Mouse (Mus musculus): ENCODE results near the gene Angpt4. TPM values are rescaled to one million over a fixed set of nuclear protein-coding genes. Genes with fewer than 3 reads are reported as not detected.

The Angpt4 gene
- 0.23 and 0.34 TPM in 2 replicates for polyA plus RNA-seq (2014; fragmentation: Nextera tagmentation; extraction: Ambion mirVana)

DNA sequence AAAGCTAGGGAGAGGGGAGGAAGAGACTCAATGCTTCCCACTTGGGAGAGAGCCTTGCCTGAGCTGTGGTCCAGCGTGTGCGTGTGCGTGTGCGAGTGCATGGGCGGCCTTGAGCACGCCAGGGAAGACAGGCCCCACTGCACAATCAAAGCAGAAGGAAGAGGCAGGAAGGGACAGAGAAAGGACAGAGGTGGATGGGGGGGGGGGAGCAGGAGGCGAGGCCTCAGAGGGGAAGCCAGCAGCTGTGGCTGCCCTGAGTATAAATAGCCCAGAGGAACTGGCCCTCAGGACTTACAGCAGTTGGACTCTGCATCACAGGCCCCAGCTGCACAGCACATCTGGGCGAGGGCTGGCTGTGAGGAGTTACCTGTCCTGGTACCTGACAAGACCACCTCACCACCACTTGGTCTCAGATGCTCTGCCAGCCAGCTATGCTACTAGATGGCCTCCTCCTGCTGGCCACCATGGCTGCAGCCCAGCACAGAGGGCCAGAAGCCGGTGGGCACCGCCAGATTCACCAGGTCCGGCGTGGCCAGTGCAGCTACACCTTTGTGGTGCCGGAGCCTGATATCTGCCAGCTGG, at the start of gene Angpt4:
Angpt4 (plus strand) TSS at position 292 of the 582 bp plus-strand sequence.
- Histone ChIP-seq H3K27me3 (ENCODE audit: control insufficient read depth, insufficient read depth, low read length) (no peaks in the 10 kb centered on the region), H3K36me3 (ENCODE audit: control insufficient read depth, insufficient read depth, low read length) (no peaks in the 10 kb centered on the region), H3K9me3 (ENCODE audit: control insufficient read depth, low read length) (no peaks in the 10 kb centered on the region), H3K4me1 (ENCODE audit: control insufficient read depth, insufficient read depth, low read length) (peaks cover 5% of the 10 kb centered on the region), H3K9ac (ENCODE audit: low read length) (0 out of 2 replicates have a peak within 1 kb of the TSS, but pooled peaks have one; percentile 10), H3K4me2 (ENCODE audit: low read depth) (no peak within 1 kb of the TSS), H3K27ac (ENCODE audit: low read depth, low read length) (no peak within 1 kb of the TSS), H3K4me3 (ENCODE audit: low read depth, low read length) (no peak within 1 kb of the TSS)
- 68% methylated on average over 13 of the region's 13 CpGs for WGBS
- ATAC-seq (ENCODE audit: insufficient read depth, low FRiP score, low TSS enrichment) (no peak; the same call in 1 of the 2 replicates), DNase-seq (ENCODE audit: low spot score) (peak; percentile 20)

DNA sequence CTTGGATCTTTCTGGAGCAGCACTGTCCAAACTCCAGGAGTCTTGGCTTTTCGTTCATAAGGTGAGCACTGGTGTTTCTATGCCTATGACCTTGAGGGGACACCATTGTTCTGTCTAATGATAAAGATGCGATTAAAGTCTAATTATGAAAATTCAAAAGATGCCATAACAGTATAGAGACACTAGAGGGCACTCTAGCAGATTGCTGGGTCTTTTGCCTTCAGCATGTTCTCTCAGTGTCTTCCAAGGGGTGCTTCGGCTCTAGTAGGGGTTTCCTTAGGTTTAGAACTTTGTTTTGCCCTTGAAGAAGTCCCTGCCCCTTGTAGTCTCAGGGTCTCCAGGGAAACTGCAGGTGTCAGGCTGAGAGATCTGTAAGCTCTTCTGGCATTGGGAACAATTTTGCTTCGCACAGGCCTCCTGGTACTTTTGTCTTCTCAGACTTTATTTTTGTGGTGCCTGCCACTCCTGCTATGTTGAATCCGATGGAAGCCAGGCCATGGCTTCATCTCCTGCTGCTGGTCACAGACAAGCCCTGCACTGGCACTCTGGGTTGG, 48.7 kb upstream of the Angpt4 start:
- H3K27ac ChIP-seq (ENCODE audit: low read depth, low read length), result no peak overlapping the region
- H3K4me2 ChIP-seq (ENCODE audit: low read depth), result no peak overlapping the region
- H3K9ac ChIP-seq (ENCODE audit: low read length), result no peak overlapping the region
- no peak overlapping the region for H3K4me3 ChIP-seq (ENCODE audit: low read depth, low read length)
- H3K27me3 ChIP-seq (ENCODE audit: control insufficient read depth, insufficient read depth, low read length), result no peaks in the 10 kb centered on the region
- ATAC-seq (ENCODE audit: insufficient read depth, low FRiP score, low TSS enrichment) (no peak), DNase-seq (ENCODE audit: low spot score) (no peak)
- no peaks in the 10 kb centered on the region for H3K36me3 ChIP-seq (ENCODE audit: control insufficient read depth, insufficient read depth, low read length)
- no peaks in the 10 kb centered on the region for H3K9me3 ChIP-seq (ENCODE audit: control insufficient read depth, low read length)
- WGBS, result 57% methylated on average over 5 of the region's 5 CpGs
- H3K4me1 ChIP-seq (ENCODE audit: control insufficient read depth, insufficient read depth, low read length), result no peaks in the 10 kb centered on the region

DNA sequence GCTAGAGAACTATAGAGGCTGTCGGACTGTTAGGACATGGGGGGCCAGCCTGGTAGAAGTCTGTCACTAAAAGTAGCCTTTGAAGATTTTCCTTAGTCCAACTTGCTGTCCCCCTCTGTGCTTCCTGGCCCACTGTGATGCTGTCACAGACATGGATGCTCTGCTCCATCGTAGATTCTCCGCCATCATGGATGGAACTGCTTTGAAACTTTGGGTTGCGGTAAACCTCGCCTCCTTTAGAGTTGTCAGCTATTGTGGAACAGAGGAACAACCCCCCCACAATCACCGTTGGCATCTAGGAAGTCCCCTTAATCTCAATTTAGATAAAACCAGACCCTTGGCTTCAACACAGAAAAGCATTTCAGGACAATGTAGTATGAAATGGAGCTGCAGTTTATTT, 46.1 kb upstream of the Angpt4 start:
- Histone ChIP-seq H3K9me3 (ENCODE audit: control insufficient read depth, low read length) (no peaks in the 10 kb centered on the region), H3K4me2 (ENCODE audit: low read depth) (no peak overlapping the region), H3K4me3 (ENCODE audit: low read depth, low read length) (no peak overlapping the region), H3K27me3 (ENCODE audit: control insufficient read depth, insufficient read depth, low read length) (no peaks in the 10 kb centered on the region), H3K4me1 (ENCODE audit: control insufficient read depth, insufficient read depth, low read length) (no peaks in the 10 kb centered on the region), H3K27ac (ENCODE audit: low read depth, low read length) (no peak overlapping the region), H3K36me3 (ENCODE audit: control insufficient read depth, insufficient read depth, low read length) (no peaks in the 10 kb centered on the region), H3K9ac (ENCODE audit: low read length) (no peak overlapping the region)
- WGBS, result 84% methylated on average over 6 of the region's 6 CpGs
- DNase-seq (ENCODE audit: low spot score) (no peak), ATAC-seq (ENCODE audit: insufficient read depth, low FRiP score, low TSS enrichment) (no peak)

DNA sequence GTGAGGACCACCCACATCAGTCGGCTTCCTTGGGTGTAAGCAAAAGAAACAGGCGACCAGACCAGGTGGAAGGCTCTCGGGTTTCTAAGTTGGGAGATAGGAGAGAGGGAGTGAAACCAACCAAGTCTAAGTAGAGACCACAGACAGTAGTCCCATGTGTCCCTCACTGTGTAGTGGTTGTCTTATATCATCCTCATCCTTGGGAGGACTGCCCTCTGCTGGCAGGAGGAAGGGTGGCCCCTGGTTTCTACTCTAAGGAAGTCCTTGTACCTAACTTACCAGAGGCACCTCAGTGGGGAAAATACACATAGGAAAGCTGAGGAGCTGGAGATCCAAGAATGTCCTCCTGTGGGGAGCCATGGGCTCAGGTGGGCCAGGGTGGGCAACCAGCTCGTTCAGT, 44.5 kb upstream of the Angpt4 start:
- Histone ChIP-seq H3K4me1 (ENCODE audit: control insufficient read depth, insufficient read depth, low read length) (no peaks in the 10 kb centered on the region), H3K4me2 (ENCODE audit: low read depth) (no peak overlapping the region), H3K9ac (ENCODE audit: low read length) (no peak overlapping the region), H3K36me3 (ENCODE audit: control insufficient read depth, insufficient read depth, low read length) (no peaks in the 10 kb centered on the region), H3K27me3 (ENCODE audit: control insufficient read depth, insufficient read depth, low read length) (no peaks in the 10 kb centered on the region), H3K9me3 (ENCODE audit: control insufficient read depth, low read length) (no peaks in the 10 kb centered on the region), H3K4me3 (ENCODE audit: low read depth, low read length) (no peak overlapping the region), H3K27ac (ENCODE audit: low read depth, low read length) (no peak overlapping the region)
- ATAC-seq (ENCODE audit: insufficient read depth, low FRiP score, low TSS enrichment), result peak; percentile 70; the same call in 1 of the 2 replicates
- DNase-seq (ENCODE audit: low spot score), result peak; percentile 73
- 43% methylated on average over 4 of the region's 4 CpGs for WGBS

DNA sequence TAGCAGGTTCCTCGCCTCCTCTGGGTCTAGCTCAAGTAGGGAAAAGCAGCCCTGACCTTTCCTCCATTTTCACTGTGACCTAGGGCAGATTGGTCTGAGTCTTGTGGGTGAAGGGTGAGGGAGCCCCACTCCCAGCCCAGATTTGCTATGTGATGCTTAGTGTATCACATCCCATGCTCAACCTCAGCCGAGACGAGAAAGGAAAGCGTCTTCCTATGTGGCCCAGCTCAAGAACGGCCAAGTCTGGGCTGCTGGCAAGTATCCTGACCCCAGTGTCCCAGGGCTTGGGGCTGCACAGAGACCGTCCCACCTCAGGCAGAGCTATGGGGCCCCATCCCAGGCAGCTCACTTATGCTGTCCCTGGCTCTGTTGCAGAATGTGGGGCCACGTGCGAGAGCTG, 42.8 kb upstream of the Angpt4 start:
- Histone ChIP-seq H3K9me3 (ENCODE audit: control insufficient read depth, low read length) (no peaks in the 10 kb centered on the region), H3K36me3 (ENCODE audit: control insufficient read depth, insufficient read depth, low read length) (no peaks in the 10 kb centered on the region), H3K4me3 (ENCODE audit: low read depth, low read length) (no peak overlapping the region), H3K4me2 (ENCODE audit: low read depth) (no peak overlapping the region), H3K27ac (ENCODE audit: low read depth, low read length) (no peak overlapping the region), H3K9ac (ENCODE audit: low read length) (no peak overlapping the region), H3K27me3 (ENCODE audit: control insufficient read depth, insufficient read depth, low read length) (no peaks in the 10 kb centered on the region), H3K4me1 (ENCODE audit: control insufficient read depth, insufficient read depth, low read length) (no peaks in the 10 kb centered on the region)
- no peak for DNase-seq (ENCODE audit: low spot score)
- WGBS, result 91% methylated on average over 8 of the region's 8 CpGs
- no peak for ATAC-seq (ENCODE audit: insufficient read depth, low FRiP score, low TSS enrichment)

DNA sequence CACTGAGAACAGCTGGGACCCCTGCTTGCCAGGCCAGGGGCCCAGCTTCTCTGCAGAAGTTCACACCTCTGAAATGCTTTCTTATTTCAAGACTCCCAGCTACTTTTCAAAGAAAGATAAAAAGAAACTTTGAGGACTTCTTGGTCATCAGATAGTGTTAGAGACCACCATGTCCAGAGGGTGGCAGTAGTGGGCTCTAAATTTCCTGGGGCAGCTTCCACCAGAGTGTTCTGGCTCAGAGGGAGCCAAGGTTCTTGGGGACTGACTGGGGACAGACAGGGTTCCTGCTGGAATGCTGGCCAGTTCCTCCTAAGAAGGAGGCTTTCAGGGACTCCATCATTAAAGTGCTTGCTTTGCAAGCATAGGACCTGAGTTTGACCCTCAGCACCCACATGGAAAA, 36.5 kb upstream of the Angpt4 start:
- no peaks in the 10 kb centered on the region for H3K4me1 ChIP-seq (ENCODE audit: control insufficient read depth, insufficient read depth, low read length)
- DNase-seq (ENCODE audit: low spot score) (no peak), ATAC-seq (ENCODE audit: insufficient read depth, low FRiP score, low TSS enrichment) (no peak)
- H3K27ac ChIP-seq (ENCODE audit: low read depth, low read length), result no peak overlapping the region
- H3K9ac ChIP-seq (ENCODE audit: low read length), result no peak overlapping the region
- H3K4me3 ChIP-seq (ENCODE audit: low read depth, low read length), result no peak overlapping the region
- no peaks in the 10 kb centered on the region for H3K9me3 ChIP-seq (ENCODE audit: control insufficient read depth, low read length)
- no peaks in the 10 kb centered on the region for H3K27me3 ChIP-seq (ENCODE audit: control insufficient read depth, insufficient read depth, low read length)
- H3K36me3 ChIP-seq (ENCODE audit: control insufficient read depth, insufficient read depth, low read length), result no peaks in the 10 kb centered on the region
- no peak overlapping the region for H3K4me2 ChIP-seq (ENCODE audit: low read depth)

DNA sequence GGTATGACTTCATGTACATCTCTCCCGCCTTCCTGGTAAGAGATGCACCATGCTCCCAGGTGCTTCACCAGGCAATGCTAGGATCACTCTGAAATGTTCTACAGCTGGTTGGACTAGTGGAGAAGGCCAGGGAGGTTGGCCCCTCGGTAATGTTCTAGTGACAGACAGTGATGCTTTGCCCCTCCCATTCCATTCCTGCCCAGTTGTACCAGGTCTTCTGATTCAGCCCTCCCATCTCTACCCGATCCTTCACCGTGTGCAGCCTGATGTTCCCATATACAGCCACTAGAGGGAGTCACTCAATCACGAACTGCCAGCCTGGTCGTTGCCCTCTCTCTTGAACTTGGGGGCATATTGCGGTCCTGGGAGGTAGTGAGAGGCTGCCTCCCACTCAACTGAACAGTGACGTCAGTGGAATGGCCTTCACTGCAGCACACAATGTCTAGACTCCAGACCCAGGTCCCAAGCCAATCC, 35.0 kb upstream of the Angpt4 start:
- 16% methylated on average over 8 of the region's 8 CpGs for WGBS
- H3K9me3 ChIP-seq (ENCODE audit: control insufficient read depth, low read length), result no peaks in the 10 kb centered on the region
- H3K36me3 ChIP-seq (ENCODE audit: control insufficient read depth, insufficient read depth, low read length), result no peaks in the 10 kb centered on the region
- H3K4me3 ChIP-seq (ENCODE audit: low read depth, low read length), result no peak overlapping the region
- DNase-seq (ENCODE audit: low spot score) (peak; percentile 58), ATAC-seq (ENCODE audit: insufficient read depth, low FRiP score, low TSS enrichment) (peak; percentile 46; the same call in 1 of the 2 replicates)
- no peaks in the 10 kb centered on the region for H3K27me3 ChIP-seq (ENCODE audit: control insufficient read depth, insufficient read depth, low read length)
- no peak overlapping the region for H3K4me2 ChIP-seq (ENCODE audit: low read depth)
- H3K27ac ChIP-seq (ENCODE audit: low read depth, low read length), result no peak overlapping the region
- no peaks in the 10 kb centered on the region for H3K4me1 ChIP-seq (ENCODE audit: control insufficient read depth, insufficient read depth, low read length)
- H3K9ac ChIP-seq (ENCODE audit: low read length), result no peak overlapping the region

DNA sequence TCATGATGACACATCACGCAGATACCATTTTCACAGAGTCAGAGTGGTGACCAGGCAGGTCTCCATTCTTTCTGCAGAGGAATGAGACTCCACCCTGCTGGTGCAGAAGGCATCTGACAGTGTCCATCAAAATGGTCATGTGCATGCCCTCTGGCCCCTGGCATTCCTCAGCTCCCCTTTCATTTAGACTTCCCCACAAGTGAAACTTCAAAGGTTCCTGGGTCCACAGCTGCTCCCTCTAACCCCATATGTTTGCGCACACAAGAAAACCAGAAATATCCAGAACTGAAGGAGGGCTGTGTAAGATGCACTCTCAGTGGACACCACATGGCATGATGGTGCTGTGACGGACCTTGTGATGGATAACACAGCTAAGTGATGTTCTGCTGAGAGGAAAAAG, 32.4 kb upstream of the Angpt4 start:
- Histone ChIP-seq H3K4me1 (ENCODE audit: control insufficient read depth, insufficient read depth, low read length) (no peaks in the 10 kb centered on the region), H3K36me3 (ENCODE audit: control insufficient read depth, insufficient read depth, low read length) (no peaks in the 10 kb centered on the region), H3K9ac (ENCODE audit: low read length) (no peak overlapping the region), H3K27me3 (ENCODE audit: control insufficient read depth, insufficient read depth, low read length) (no peaks in the 10 kb centered on the region), H3K27ac (ENCODE audit: low read depth, low read length) (no peak overlapping the region), H3K4me2 (ENCODE audit: low read depth) (no peak overlapping the region), H3K4me3 (ENCODE audit: low read depth, low read length) (no peak overlapping the region), H3K9me3 (ENCODE audit: control insufficient read depth, low read length) (no peaks in the 10 kb centered on the region)
- 70% methylated on average over 3 of the region's 3 CpGs for WGBS
- ATAC-seq (ENCODE audit: insufficient read depth, low FRiP score, low TSS enrichment) (no peak), DNase-seq (ENCODE audit: low spot score) (no peak)

DNA sequence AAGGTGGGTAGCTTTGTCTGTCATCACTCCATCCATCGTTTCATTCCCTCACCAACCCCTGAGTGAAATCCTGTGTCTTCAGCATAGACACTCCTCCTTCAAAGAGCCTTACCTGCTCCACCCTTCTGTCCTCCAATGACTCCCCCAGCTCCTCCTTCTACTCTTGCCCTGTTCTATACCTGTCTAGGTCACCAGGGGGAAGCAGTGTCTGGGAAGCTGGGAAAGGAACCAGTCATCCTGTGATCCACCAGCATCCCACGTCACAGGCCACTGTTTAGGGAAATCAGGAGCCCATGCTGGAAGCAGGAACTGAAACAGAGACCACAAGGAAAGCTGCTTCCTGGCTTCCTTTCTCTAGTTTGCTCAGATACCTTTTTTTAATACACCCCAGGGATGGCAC, 31.2 kb upstream of the Angpt4 start:
- H3K27me3 ChIP-seq (ENCODE audit: control insufficient read depth, insufficient read depth, low read length), result no peaks in the 10 kb centered on the region
- H3K36me3 ChIP-seq (ENCODE audit: control insufficient read depth, insufficient read depth, low read length), result no peaks in the 10 kb centered on the region
- DNase-seq (ENCODE audit: low spot score), result no peak
- no peaks in the 10 kb centered on the region for H3K4me1 ChIP-seq (ENCODE audit: control insufficient read depth, insufficient read depth, low read length)
- no peaks in the 10 kb centered on the region for H3K9me3 ChIP-seq (ENCODE audit: control insufficient read depth, low read length)
- H3K9ac ChIP-seq (ENCODE audit: low read length), result no peak overlapping the region
- no peak overlapping the region for H3K27ac ChIP-seq (ENCODE audit: low read depth, low read length)
- ATAC-seq (ENCODE audit: insufficient read depth, low FRiP score, low TSS enrichment), result no peak
- no peak overlapping the region for H3K4me2 ChIP-seq (ENCODE audit: low read depth)
- no peak overlapping the region for H3K4me3 ChIP-seq (ENCODE audit: low read depth, low read length)
- WGBS, result 77% methylated on average over 2 of the region's 2 CpGs
